Mouse (Mus musculus) heart, postnatal 36 days (tissue): ENCODE data around the gene Pitpna. TPM values are rescaled to one million over a fixed set of nuclear protein-coding genes. Genes with fewer than 3 reads are reported as not detected.
"Not testable (repeated sequence)": the region's sequence is repeated elsewhere in the genome, so short reads cannot be mapped to it uniquely, and the experiment has no call there.

ENCODE experiments used
- DNase-seq, 2 experiments: peaks; one replicate each; pipeline ENCODE4 v3.0.0; 2021 to 2022
- intact Hi-C: fragments of 180-260 bp; cut with DNase I; formaldehyde crosslinking; loops from one replicate; pipeline ENCODE4 v1.15.1; 2025
- total RNA-seq, 2 experiments: library from RNA; stranded (reverse); gene quantifications; 2 replicates each; pipeline ENCODE4 v1.2.3; 2021

Pitpna gene
- total RNA-seq, 2 experiments from 2014 or later, result 103 to 112 TPM

GRCm38 (mm10) chr11:75585061-75585460, 2.8 kb upstream of the Pitpna start:
- DNase-seq, result no peak
- intact Hi-C loops, result no loop called here

- no peak for DNase-seq
- intact Hi-C loops, result no loop called here
Observed at GRCm38 (mm10) chr11:75585978-75586377, 1.9 kb upstream of the Pitpna start.

- intact Hi-C loops, result no loop called here
Observed at GRCm38 (mm10) chr11:75586963-75587362, 934 bp upstream of the Pitpna start.

GRCm38 (mm10) chr11:75588285-75588941, 516 bp downstream of the Pitpna start:
- intact Hi-C loops, result no loop called here
- peak in 1 of 2 experiments; percentile 45 for DNase-seq

More at GRCm38 (mm10) chr11:75586963-75587362, 934 bp upstream of the Pitpna start:
- no peak for DNase-seq

- no peak for DNase-seq
- intact Hi-C loops, result loop anchor here (5.0 kb wide), 1 partner anchor 35 kb away; no protein-coding TSS in a partner anchor
Observed at GRCm38 (mm10) chr11:75592612-75593011, 4.7 kb downstream of the Pitpna start.

GRCm38 (mm10) chr11:75594431-75594830, 6.5 kb downstream of the Pitpna start:
- peak in 1 of 2 experiments; percentile 25 for DNase-seq
- intact Hi-C loops, result loop anchor here (5.0 kb wide), 1 partner anchor 33 kb away; no protein-coding TSS in a partner anchor

GRCm38 (mm10) chr11:75595404-75595803, 7.5 kb downstream of the Pitpna start:
- DNase-seq, result no peak
- intact Hi-C loops, result no loop called here

GRCm38 (mm10) chr11:75595816-75596215, 7.9 kb downstream of the Pitpna start:
- intact Hi-C loops, result no loop called here
- DNase-seq, result no peak

- peak; percentile 54 to 61 for DNase-seq
- intact Hi-C loops, result no loop called here
Observed at GRCm38 (mm10) chr11:75596726-75597255, 8.9 kb downstream of the Pitpna start.

GRCm38 (mm10) chr11:75598004-75598403, 10.1 kb downstream of the Pitpna start:
- intact Hi-C loops, result no loop called here
- no peak for DNase-seq

GRCm38 (mm10) chr11:75599802-75600201, 11.9 kb downstream of the Pitpna start:
- DNase-seq, intact Hi-C loops: not testable (repeated sequence)

GRCm38 (mm10) chr11:75604826-75605225, 16.9 kb downstream of the Pitpna start:
- intact Hi-C loops, result no loop called here

GRCm38 (mm10) chr11:75605318-75605717, 17.4 kb downstream of the Pitpna start:
- DNase-seq, result no peak
- intact Hi-C loops, result no loop called here

More at GRCm38 (mm10) chr11:75604826-75605225, 16.9 kb downstream of the Pitpna start:
- no peak for DNase-seq

GRCm38 (mm10) chr11:75608776-75609175, 20.9 kb downstream of the Pitpna start:
- intact Hi-C loops, result no loop called here
- DNase-seq, result no peak

GRCm38 (mm10) chr11:75610021-75610420, 22.1 kb downstream of the Pitpna start:
- intact Hi-C loops, result no loop called here
- DNase-seq, result no peak

- intact Hi-C loops, result no loop called here
- DNase-seq, result no peak
Observed at GRCm38 (mm10) chr11:75614769-75615168, 26.9 kb downstream of the Pitpna start.

GRCm38 (mm10) chr11:75615556-75615955, 27.7 kb downstream of the Pitpna start:
- no peak for DNase-seq
- intact Hi-C loops, result no loop called here

GRCm38 (mm10) chr11:75619133-75619532, 31.2 kb downstream of the Pitpna start:
- intact Hi-C loops, result no loop called here
- DNase-seq, result no peak

- intact Hi-C loops, result no loop called here
- peak in 1 of 2 experiments; percentile 54 for DNase-seq
Observed at GRCm38 (mm10) chr11:75620136-75620780, 32.4 kb downstream of the Pitpna start.

GRCm38 (mm10) chr11:75621426-75621825, 33.5 kb downstream of the Pitpna start:
- no peak for DNase-seq

GRCm38 (mm10) chr11:75622588-75623329, 34.9 kb downstream of the Pitpna start:
- DNase-seq, result no peak
- intact Hi-C loops, result no loop called here

More at GRCm38 (mm10) chr11:75621426-75621825, 33.5 kb downstream of the Pitpna start:
- intact Hi-C loops, result no loop called here
